Mouse (Mus musculus) frontal cortex, postnatal 14 days (tissue): Measurements from ENCODE around the gene Fus.
"Not testable (repeated sequence)": the region's sequence is repeated elsewhere in the genome, so short reads cannot be mapped to it uniquely, and the experiment has no call there.

Source experiments
- DNase-seq, 2 experiments: peaks; one replicate each; pipeline ENCODE4 v3.0.0; 2022; ENCODE audit warnings: low spot score in 2 of 2

Fus gene

GRCm38 (mm10) chr7:128004487-128005362, 37.5 kb downstream of the Fus start:
- no peak for DNase-seq

- no peak for DNase-seq
Measured at GRCm38 (mm10) chr7:128006193-128006592, 38.9 kb downstream of the Fus start.

GRCm38 (mm10) chr7:128009715-128010340, 42.6 kb downstream of the Fus start:
- no peak for DNase-seq

- no peak for DNase-seq
Measured at GRCm38 (mm10) chr7:128012136-128012780, 45.0 kb downstream of the Fus start.

GRCm38 (mm10) chr7:128013116-128013515, 45.9 kb downstream of the Fus start:
- no peak for DNase-seq

GRCm38 (mm10) chr7:128016134-128016533, 48.9 kb downstream of the Fus start:
- DNase-seq, result not testable (repeated sequence)

GRCm38 (mm10) chr7:128016650-128017049, 49.4 kb downstream of the Fus start:
- no peak for DNase-seq

- DNase-seq, result no peak
Measured at GRCm38 (mm10) chr7:128018275-128018674, 51.0 kb downstream of the Fus start.

- no peak for DNase-seq
Measured at GRCm38 (mm10) chr7:128019187-128019586, 51.9 kb downstream of the Fus start.

- no peak for DNase-seq
Measured at GRCm38 (mm10) chr7:128022974-128023373, 55.7 kb downstream of the Fus start.

GRCm38 (mm10) chr7:128023565-128023964, 56.3 kb downstream of the Fus start:
- no peak for DNase-seq

GRCm38 (mm10) chr7:128024364-128024763, 57.1 kb downstream of the Fus start:
- no peak for DNase-seq

GRCm38 (mm10) chr7:128024932-128025331, 57.7 kb downstream of the Fus start:
- no peak for DNase-seq

GRCm38 (mm10) chr7:128025381-128025780, 58.1 kb downstream of the Fus start:
- no peak for DNase-seq

- DNase-seq, result no peak
Measured at GRCm38 (mm10) chr7:128031403-128031976, 64.2 kb downstream of the Fus start.

GRCm38 (mm10) chr7:128032290-128032988, 65.2 kb downstream of the Fus start:
- no peak for DNase-seq

- no peak for DNase-seq
Measured at GRCm38 (mm10) chr7:128032989-128033293, 65.7 kb downstream of the Fus start.

- no peak for DNase-seq
Measured at GRCm38 (mm10) chr7:128033616-128034015, 66.4 kb downstream of the Fus start.
